Mouse (Mus musculus) hindbrain, postnatal 0 days (tissue): ENCODE measurements around the gene C1s2. TPM values are rescaled to one million over a fixed set of nuclear protein-coding genes. Genes with fewer than 3 reads are reported as not detected.
"Not testable (repeated sequence)": the region's sequence is repeated elsewhere in the genome, so short reads cannot be mapped to it uniquely, and the experiment has no call there.

Source experiments
- ATAC-seq: fragments of 200-750 bp; cut with Nextera tagmentation; 2 replicates; pipeline ENCODE4 v1.8.0; 2017; ENCODE audit warnings: mild to moderate bottlenecking, moderate TSS enrichment, moderate library complexity
- DNase-seq: peaks from one replicate; pipeline ENCODE4 v3.0.0-alpha.2; 2015; ENCODE audit warnings: low spot score
- H3K27ac ChIP-seq: fragments of 300-500 bp; sonication (generic); 2 replicates; pipeline ENCODE4 v1.5.1; 2014; ENCODE audit warnings: mild to moderate bottlenecking
- H3K27me3 ChIP-seq: fragments of 300-500 bp; sonication (generic); 2 replicates; pipeline ENCODE4 v1.6.1; 2014; ENCODE audit warnings: low read length, mixed read lengths; ENCODE audit not compliant: insufficient read depth
- H3K36me3 ChIP-seq: fragments of 300-500 bp; sonication (generic); 2 replicates; pipeline ENCODE4 v1.6.1; 2014; ENCODE audit warnings: low read length, mixed read lengths; ENCODE audit not compliant: insufficient read depth
- H3K4me1 ChIP-seq: fragments of 300-500 bp; sonication (generic); 2 replicates; pipeline ENCODE4 v1.6.1; 2014; ENCODE audit warnings: antibody characterized with exemption, low read length, mixed read lengths; ENCODE audit not compliant: insufficient read depth
- H3K4me2 ChIP-seq: fragments of 300-500 bp; sonication (generic); 2 replicates; pipeline ENCODE4 v1.6.1; 2014; ENCODE audit warnings: low read depth, mild to moderate bottlenecking, low read length, moderate library complexity, mixed read lengths
- H3K4me3 ChIP-seq: fragments of 300-500 bp; sonication (generic); 2 replicates; pipeline ENCODE4 v1.5.1; 2014; ENCODE audit warnings: low read length
- H3K9ac ChIP-seq: fragments of 300-500 bp; sonication (generic); replicated peaks from 2 replicates; pipeline ENCODE4 v1.6.1; 2014; ENCODE audit warnings: mild to moderate bottlenecking, low read length, moderate library complexity, mixed read lengths
- H3K9me3 ChIP-seq: fragments of 300-500 bp; sonication (generic); 2 replicates; pipeline ENCODE4 v1.6.1; 2016; ENCODE audit warnings: low read length, mixed read lengths
- CTCF ChIP-seq: IDR thresholded peaks from 2 replicates; pipeline ENCODE4 v1.5.1; 2016; ENCODE audit warnings: antibody characterized with exemption, control low read depth, low read depth
- WGBS: fragments of 180-500 bp; shearing (Covaris S2); extraction: QIAGEN DNeasy Blood & Tissue Kit; methylation state at CpG from one replicate; pipeline ENCODE4 v1.1.7; 2014; 5-methylcytosine and 5-hydroxymethylcytosine counted together
- polyA plus RNA-seq: library from polyadenylated mRNA; unstranded; fragments of >200 nt; fragmentation: Nextera tagmentation; extraction: Ambion mirVana; gene quantifications from 2 replicates; pipeline ENCODE4 v1.2.1, GENCODE M21; 2015
- total RNA-seq: library from RNA; depleted of rRNA; stranded (reverse); fragments of >200 nt; gene quantifications from 2 replicates; pipeline ENCODE4 v1.2.3, GENCODE M21; 2014; rRNA removed

The C1s2 gene
- not detected in 2 replicates for total RNA-seq
- polyA plus RNA-seq, result 0.13 and 0.18 TPM in 2 replicates

DNA sequence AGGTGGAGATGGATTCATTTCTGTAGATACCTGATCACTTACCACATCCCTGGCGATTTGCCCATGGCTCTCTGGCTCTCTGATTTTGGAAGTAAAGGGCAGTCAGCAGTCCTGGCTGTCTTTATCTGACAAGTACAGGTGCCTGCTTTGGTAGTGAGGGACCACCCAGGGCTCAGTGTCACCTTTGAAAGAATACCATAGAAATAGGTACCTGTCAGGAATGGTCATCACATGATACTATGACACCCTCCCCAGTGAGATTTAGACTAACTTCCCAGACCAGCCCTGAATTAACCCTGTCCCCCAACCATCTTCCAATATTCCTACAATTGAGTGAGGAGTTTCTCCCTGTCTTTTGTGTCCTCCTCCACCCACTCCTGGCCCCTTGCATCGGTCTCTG is at the start of gene C1s2:
Gene C1s2 (minus strand): TSS at position 101 of the 400 bp plus-strand sequence.
- not testable (repeated sequence) for H3K36me3 ChIP-seq, H3K9ac ChIP-seq, H3K9me3 ChIP-seq, DNase-seq, H3K27me3 ChIP-seq, H3K4me2 ChIP-seq, ATAC-seq, H3K4me3 ChIP-seq, H3K4me1 ChIP-seq, H3K27ac ChIP-seq
- 83% methylated on average over 2 of the region's 2 CpGs for WGBS

DNA sequence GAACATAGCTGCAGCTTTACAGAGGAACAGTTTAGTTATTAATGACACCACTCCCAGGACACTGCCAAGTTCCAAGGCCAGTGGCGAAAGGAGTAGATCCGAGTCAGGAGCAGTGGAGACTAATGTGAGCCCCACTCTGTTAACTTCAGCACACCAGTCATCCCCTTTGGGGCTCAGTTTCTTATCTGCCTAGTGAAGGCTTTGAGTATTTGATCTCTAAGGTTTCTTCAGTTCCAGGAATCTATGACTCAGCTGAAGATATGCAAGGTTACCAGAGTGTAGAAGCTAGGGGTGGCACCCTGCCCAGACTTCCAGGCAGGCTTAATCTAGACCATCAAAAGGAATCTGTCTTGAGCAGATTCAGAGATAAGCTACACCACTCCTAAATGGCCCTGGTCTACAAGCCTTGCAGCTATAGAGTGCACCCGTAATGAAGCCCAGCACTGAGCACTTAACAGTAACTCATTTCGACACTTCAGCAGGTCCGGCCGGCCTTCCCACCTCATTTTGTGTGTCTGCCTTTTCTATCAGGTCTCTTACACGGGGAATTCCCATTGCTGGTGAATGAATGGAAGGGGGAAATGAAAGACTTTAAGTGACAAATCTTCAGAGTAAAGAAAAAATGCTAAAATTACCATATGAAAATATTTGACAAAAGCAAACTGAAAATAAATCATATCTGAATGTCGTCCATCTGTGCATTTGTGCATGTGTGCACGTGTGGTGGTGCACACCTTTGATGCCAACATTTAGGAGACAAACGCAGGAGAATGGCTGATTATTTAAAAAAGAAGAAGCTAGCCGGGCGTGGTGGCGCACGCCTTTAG is 47.9 kb upstream of the C1s2 start:
- Histone ChIP-seq H3K27ac (no peak overlapping the region), H3K4me1 (no peaks in the 10 kb centered on the region), H3K4me2 (no peak overlapping the region), H3K27me3 (no peaks in the 10 kb centered on the region), H3K9ac (no peak overlapping the region), H3K4me3 (no peak overlapping the region), H3K9me3 (no peaks in the 10 kb centered on the region), H3K36me3 (no peaks in the 10 kb centered on the region)
- no peak for DNase-seq
- WGBS, result 88% methylated on average over 14 of the region's 14 CpGs
- no peak for ATAC-seq
- no peak for TF ChIP-seq CTCF

DNA sequence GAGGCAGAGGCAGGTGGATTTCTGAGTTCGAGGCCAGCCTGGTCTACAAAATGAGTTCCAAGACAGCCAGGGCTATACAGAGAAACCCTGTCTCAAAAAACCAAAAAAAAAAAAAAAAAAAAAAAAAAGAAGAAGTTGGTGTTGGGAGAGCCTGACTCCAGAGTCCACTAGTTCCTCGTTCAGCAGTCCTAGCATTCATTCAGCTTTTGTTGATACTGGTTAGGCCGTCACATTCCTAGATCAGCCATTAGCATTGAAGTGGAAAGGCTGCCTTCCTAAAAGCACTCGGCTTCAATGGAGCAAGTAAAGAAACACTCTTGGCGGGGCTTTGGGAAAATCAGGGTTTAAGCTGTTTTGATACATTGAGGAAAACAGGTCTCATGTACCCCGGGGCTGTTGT is 46.4 kb upstream of the C1s2 start:
- H3K27ac ChIP-seq, ATAC-seq: not testable (repeated sequence)
- 52% methylated on average over 6 of the region's 6 CpGs for WGBS

DNA sequence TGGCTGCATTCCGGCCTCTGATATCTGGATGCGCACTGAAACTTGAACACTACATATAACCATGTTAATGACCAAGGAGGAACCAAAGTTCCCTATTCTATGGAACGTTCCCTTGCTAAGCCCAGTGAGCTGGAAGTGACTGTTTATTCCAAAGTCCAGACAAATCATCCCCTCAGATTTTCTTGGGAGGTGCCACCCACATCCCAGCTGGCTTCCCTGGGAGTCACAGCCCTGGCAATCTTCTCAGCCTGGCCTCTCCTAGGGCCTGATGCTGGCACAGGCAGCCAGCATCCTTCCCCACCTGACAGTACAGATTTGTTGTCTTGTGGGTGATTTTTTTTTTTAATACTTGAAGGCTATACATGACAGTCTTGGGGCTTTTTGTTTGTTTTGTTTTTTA is 43.6 kb upstream of the C1s2 start:
- no peaks in the 10 kb centered on the region for H3K27me3 ChIP-seq
- ATAC-seq (no peak), DNase-seq (no peak)
- H3K4me1 ChIP-seq, result no peaks in the 10 kb centered on the region
- no peak overlapping the region for H3K4me3 ChIP-seq
- H3K36me3 ChIP-seq, result no peaks in the 10 kb centered on the region
- WGBS, result 89% methylated on average over 3 of the region's 3 CpGs
- no peak for TF ChIP-seq CTCF
- H3K9me3 ChIP-seq, result no peaks in the 10 kb centered on the region
- H3K27ac ChIP-seq, result no peak overlapping the region
- H3K4me2 ChIP-seq, result no peak overlapping the region
- H3K9ac ChIP-seq, result no peak overlapping the region

More for the DNA sequence above, 46.4 kb upstream of the C1s2 start:
- not testable (repeated sequence) for H3K9me3 ChIP-seq, H3K36me3 ChIP-seq, DNase-seq, H3K4me3 ChIP-seq, H3K4me1 ChIP-seq, H3K9ac ChIP-seq, H3K27me3 ChIP-seq, H3K4me2 ChIP-seq

DNA sequence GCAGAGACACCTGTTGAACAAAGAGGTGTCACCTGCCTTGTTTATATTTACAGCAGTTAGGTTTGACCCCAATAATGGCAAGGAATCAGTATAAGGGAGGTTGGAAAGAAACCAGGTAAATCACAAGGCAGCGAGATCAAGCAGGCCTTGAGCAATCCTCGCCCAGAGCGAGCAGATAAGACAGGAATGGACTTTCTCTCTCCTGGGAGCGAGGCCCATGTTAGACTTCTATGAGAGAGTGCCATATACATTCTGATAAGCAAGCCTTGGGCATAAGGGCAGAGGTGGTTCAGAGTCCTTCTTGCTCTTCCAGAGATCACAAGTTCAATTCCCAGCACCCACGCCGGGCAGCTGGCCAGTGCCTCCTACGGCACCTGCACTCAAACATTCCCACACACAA is 42.9 kb upstream of the C1s2 start:
- H3K4me2 ChIP-seq, result no peak overlapping the region
- no peak overlapping the region for H3K4me3 ChIP-seq
- no peaks in the 10 kb centered on the region for H3K36me3 ChIP-seq
- H3K4me1 ChIP-seq, result no peaks in the 10 kb centered on the region
- DNase-seq (no peak), ATAC-seq (no peak)
- H3K9ac ChIP-seq, result no peak overlapping the region
- WGBS, result 94% methylated on average over 7 of the region's 7 CpGs
- no peaks in the 10 kb centered on the region for H3K9me3 ChIP-seq
- TF ChIP-seq CTCF, result no peak
- no peak overlapping the region for H3K27ac ChIP-seq
- H3K27me3 ChIP-seq, result no peaks in the 10 kb centered on the region

DNA sequence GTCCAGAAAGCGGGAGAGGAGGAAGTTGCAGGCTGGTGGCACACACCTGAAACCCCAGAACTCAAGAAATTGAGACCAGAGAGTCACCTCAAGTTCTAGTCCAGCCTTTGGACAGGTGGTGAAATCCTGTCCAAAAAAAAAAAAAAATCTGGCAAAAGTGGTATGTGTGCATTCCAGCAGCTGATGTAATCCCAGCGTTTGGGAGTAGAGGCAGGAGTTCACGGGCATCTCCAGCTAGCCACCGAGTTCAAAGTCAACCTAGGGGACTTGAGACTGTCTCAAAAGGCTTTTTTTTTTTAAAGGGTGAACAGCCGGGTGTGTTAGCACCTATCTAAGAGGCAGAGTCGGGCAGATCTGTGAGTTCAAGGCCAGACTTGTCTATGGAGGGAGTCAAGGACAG is 40.3 kb upstream of the C1s2 start:
- no peak overlapping the region for H3K4me3 ChIP-seq
- H3K4me1 ChIP-seq, result no peaks in the 10 kb centered on the region
- H3K36me3 ChIP-seq, result no peaks in the 10 kb centered on the region
- H3K4me2 ChIP-seq, result no peak overlapping the region
- H3K9ac ChIP-seq, result no peak overlapping the region
- WGBS, result 89% methylated on average over 6 of the region's 6 CpGs
- H3K27me3 ChIP-seq, result no peaks in the 10 kb centered on the region
- ATAC-seq (no peak), DNase-seq (no peak)
- H3K9me3 ChIP-seq, result no peaks in the 10 kb centered on the region
- no peak for TF ChIP-seq CTCF
- H3K27ac ChIP-seq, result no peak overlapping the region

DNA sequence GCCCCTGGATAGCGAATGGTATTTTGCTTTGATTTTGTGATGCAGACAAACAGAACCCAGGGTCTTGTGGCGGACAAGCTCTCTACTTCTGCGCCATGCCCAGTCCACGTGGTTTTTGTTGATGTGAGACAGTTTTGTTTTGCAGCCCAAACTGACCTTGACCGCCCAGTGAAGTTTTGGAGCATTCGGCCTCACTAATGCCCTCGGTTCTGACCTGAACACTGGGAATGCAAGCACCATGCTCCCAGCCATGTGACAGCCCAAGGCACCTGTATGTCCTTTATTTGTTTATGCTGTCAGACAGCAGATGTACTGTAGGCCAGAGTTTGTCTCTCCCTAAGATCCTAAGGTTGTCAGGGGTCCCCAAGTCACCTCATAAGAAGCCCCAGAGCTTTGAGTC is 38.7 kb upstream of the C1s2 start:
- no peak overlapping the region for H3K4me3 ChIP-seq
- DNase-seq (no peak), ATAC-seq (no peak)
- H3K27ac ChIP-seq, result no peak overlapping the region
- H3K9me3 ChIP-seq, result no peaks in the 10 kb centered on the region
- no peaks in the 10 kb centered on the region for H3K4me1 ChIP-seq
- no peak for TF ChIP-seq CTCF
- no peaks in the 10 kb centered on the region for H3K36me3 ChIP-seq
- no peaks in the 10 kb centered on the region for H3K27me3 ChIP-seq
- WGBS, result 98% methylated on average over 7 of the region's 7 CpGs
- no peak overlapping the region for H3K9ac ChIP-seq
- H3K4me2 ChIP-seq, result no peak overlapping the region
